Mouse (Mus musculus) heart, postnatal 36 days (tissue): ENCODE results near the gene Hdhd3. TPM values are rescaled to one million over a fixed set of nuclear protein-coding genes. Genes with fewer than 3 reads are reported as not detected.
"Not testable (repeated sequence)": the region's sequence is repeated elsewhere in the genome, so short reads cannot be mapped to it uniquely, and the experiment has no call there.

Experiments
- DNase-seq, 2 experiments: peaks; one replicate each; pipeline ENCODE4 v3.0.0; 2021 to 2022
- intact Hi-C: fragments of 180-260 bp; cut with DNase I; formaldehyde crosslinking; loops from one replicate; pipeline ENCODE4 v1.15.1; 2025
- total RNA-seq, 2 experiments: library from RNA; stranded (reverse); gene quantifications; 2 replicates each; pipeline ENCODE4 v1.2.3; 2021

The Hdhd3 gene
- total RNA-seq, 2 experiments from 2014 or later, result 3.2 to 3.8 TPM

DNA sequence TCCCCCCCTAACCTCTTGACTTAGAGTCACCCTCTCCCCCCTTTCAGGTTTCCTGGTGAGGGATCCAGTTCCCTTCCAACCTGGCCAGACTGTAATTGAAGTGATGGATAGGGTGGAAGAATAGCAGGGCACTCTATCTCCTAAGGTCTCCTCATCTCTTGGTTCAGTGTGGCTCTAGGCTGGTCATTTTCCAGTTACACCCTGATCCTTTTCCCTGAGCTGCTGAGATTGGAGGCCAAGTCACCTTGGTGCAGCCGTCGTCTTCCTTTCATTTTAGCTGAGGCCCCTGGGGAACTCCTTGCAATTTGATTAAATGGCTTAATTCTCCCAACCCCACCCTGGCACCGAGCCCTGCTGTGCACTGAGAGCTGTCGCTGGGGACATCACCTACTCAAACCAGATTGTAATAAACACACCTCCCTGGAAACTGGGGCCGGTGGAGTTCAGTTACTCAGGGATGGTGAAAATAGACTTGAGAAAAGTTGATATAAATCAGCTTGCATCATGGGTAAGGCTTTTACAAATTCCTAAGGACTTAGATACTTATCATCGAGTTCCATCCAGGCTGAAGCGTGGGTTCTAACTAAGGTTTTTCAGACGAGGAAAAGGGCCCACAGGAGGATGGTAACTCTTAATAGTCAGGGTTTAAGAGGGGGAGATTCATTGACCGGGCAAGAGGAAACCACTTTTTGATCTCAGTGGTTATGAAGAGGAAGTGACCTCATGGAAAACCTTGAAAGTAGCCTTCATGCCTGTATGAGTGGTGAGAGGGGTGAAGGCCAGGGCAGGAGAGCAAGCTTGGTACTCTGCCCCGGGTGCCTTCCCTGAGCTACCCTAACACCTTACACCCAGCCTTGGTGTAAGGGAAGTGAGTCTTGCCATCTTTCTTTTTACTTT, 22.3 kb downstream of the Hdhd3 start:
- DNase-seq, result no peak
- intact Hi-C loops, result loop anchor here (2.0 kb wide), 1 partner anchor 22 kb away; the partner anchor contains the start of gene Hdhd3

DNA sequence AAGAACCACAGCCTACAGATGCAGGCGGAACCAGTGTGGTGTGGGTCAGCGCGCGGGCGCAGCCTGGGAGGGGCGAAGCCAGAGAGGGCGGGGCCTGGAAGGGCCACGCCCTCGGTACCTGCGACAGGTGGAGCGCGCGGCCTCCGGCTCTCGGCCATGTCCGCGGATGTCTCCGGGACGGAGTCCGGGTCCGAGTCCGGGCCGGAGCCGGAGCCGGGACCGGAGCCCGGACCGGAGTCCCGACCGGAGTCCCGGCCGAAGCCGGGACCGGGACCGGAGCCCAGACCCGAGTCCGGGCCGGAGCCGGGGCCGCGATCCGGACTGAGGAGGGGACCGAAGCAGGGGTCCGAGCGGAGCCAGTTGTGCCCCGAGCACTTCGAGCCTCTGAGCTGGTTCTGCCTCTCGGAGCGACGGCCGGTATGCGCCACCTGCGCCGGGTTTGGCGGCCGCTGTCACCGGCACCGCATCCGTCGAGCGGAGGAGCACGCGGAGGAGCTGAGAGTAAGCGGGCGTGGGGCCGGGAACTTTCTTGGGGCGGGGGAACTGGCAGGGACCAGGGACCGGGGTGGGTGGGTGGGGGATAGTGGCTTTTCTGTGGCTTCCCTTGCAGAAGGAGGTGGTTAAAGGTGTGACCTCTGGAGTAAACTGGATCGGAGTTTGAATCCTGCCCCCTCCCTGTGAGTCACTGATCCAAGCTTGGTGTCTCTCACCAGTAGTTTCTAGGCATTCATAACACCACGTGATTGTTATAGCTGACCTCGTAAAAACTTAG, 23.1 kb downstream of the Hdhd3 start, which contains the start of gene Bspry:
Gene Bspry (plus strand): TSS at position 117 of the 772 bp plus-strand sequence.
- peak in 1 of 2 experiments; percentile 20 for DNase-seq
- intact Hi-C loops, result loop anchor here (2.0 kb wide), 1 partner anchor 23 kb away; the partner anchor contains the start of gene Hdhd3

DNA sequence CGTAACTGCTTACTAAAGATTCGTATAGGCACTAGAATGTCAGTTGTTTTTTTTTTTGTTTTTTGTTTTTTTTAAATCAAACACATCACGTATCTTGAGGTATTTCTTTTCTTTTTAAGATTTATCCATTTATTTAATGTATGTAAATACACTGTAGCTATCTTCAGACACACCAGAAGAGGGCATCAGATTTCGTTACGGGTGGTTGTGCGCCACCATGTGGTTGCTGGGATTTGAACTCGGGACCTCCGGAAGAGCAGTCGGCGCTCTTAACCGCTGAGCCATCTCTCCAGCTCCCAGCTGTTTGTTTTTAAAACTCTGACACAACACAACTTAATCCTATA, 23.7 kb downstream of the Hdhd3 start:
- intact Hi-C loops, DNase-seq: not testable (repeated sequence)

GRCm38 (mm10) chr4:62477542-62478244, 25.6 kb downstream of the Hdhd3 start:
- intact Hi-C loops, result no loop called here
- DNase-seq, result no peak

- intact Hi-C loops, result no loop called here
- no peak for DNase-seq
Measured at GRCm38 (mm10) chr4:62475793-62476192, 27.5 kb downstream of the Hdhd3 start.

DNA sequence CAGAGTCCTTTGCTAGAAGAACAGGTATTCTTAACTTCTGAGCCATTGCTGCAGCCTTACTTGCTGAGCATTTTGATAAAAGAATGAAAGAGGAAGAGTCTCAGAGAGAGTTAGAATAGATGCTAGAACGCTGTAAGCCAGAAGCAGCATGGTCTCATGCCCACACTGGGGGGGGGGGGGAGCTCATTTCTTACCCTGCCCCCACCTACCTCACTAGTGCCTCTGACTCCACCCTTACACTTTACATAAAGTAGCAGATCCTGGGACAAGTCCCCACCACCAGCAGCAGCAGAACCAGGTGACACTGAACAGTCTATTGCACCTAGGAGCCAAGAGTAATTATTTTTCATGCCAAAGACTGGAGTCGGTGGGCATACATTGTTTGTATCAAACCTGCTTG, 28.1 kb downstream of the Hdhd3 start:
- no peak for DNase-seq
- intact Hi-C loops, result no loop called here

DNA sequence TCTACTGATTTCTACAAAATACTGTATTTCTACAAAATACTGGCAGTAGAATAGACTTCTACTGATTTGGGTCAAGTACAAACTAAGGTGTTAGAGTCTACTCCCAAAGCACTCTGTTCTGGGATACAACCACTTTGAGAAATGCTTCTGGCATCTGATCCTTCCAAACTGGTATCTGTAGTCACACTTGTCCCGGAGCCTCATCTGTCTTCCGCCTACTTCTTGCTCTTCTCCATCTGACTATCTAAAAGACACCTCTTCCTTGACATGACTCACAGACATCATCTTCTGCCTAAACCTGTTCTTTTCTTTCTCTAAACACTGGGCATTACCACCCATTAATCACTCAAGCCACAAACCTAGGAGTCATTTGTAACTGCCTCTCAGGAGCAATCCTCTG, 31.2 kb downstream of the Hdhd3 start:
- DNase-seq, result no peak
- intact Hi-C loops, result no loop called here

- intact Hi-C loops, result no loop called here
- DNase-seq, result peak; percentile 66 to 71
Measured at GRCm38 (mm10) chr4:62470598-62471051, 32.6 kb downstream of the Hdhd3 start, which contains the start of gene Wdr31. Gene Wdr31, minus strand, starts transcription at chr4:62470896.

DNA sequence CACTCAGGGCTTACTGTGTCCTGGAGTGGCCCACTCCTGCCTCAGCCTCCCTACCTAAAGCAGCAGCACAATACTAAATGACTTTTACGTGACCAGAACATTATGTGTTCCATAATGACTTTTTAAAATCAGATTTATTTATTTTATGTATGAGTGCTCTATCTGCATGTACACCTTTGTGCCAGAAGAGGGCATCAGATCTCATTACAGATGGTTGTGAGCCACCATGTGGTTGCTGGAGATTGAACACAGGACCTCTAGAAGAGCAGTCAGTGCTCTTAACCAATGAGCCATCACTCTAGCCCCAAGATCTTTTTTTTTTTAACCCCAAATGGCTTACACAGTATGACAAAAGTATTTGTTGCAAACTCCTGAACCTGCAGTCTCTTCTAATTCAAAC, 35.1 kb downstream of the Hdhd3 start:
- DNase-seq, result no peak
- intact Hi-C loops, result loop anchor here (5.0 kb wide), 1 partner anchor 34 kb away; the partner anchor contains the start of gene Hdhd3

GRCm38 (mm10) chr4:62463124-62463523, 40.1 kb downstream of the Hdhd3 start:
- intact Hi-C loops, result no loop called here
- no peak for DNase-seq

DNA sequence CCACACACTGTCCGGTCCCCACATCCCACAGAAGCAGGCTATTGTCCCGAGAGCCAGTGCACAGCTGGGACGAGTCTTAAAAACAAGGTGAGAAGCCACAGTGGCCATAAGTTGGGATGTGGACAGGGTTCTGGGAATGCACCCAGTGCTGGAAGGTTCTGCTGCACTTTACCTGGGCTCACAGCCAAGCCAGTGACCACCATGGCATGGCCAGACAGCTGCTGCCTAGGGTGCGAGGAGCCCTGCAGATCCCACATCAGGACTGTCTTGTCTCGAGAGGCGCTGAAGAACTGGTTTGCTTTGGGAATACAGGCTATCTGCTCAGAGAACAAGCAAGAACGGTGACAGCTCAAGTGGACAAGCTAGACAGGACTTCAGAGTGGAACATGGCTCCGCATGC, 42.9 kb downstream of the Hdhd3 start:
- intact Hi-C loops, result no loop called here
- DNase-seq, result no peak

- intact Hi-C loops, result loop anchor here (5.0 kb wide), 2 partner anchors 48 to 303 kb away; no protein-coding TSS in a partner anchor
- no peak for DNase-seq
Measured at GRCm38 (mm10) chr4:62459081-62459480, 44.2 kb downstream of the Hdhd3 start.

GRCm38 (mm10) chr4:62454995-62455394, 48.3 kb downstream of the Hdhd3 start:
- intact Hi-C loops, result loop anchor here (5.0 kb wide), 2 partner anchors 52 to 307 kb away; no protein-coding TSS in a partner anchor
- peak; percentile 21 to 41 for DNase-seq

Other genes with a start within 250 kb of the Hdhd3 start
- 10 to 100 TPM; 17.8 to 29.7 TPM for gene Slc31a2, start 240.9 kb downstream of the Hdhd3 start, total RNA-seq
- gene Fkbp15, start 142.9 kb downstream of the Hdhd3 start, total RNA-seq, result 10 to 100 TPM; 19.3 to 23.2 TPM
- gene Slc31a1, start 142.7 kb downstream of the Hdhd3 start, total RNA-seq, result 10 to 100 TPM; 18.8 to 20.3 TPM
- gene Cdc26, start 94.8 kb downstream of the Hdhd3 start, total RNA-seq, result 10 to 100 TPM; 42.7 to 43.6 TPM
- 10 to 100 TPM in 1 of 2 experiments, 1 to 10 TPM in 1; 10.0 to 10.6 TPM for gene Prpf4, start 94.7 kb downstream of the Hdhd3 start, total RNA-seq
- not detected for gene Rnf183, start 68.2 kb downstream of the Hdhd3 start, total RNA-seq
- under 1 TPM; 0.24 to 0.53 TPM for gene Wdr31, start 32.6 kb downstream of the Hdhd3 start, total RNA-seq
- gene Bspry, start 23.4 kb downstream of the Hdhd3 start, total RNA-seq, result not detected
- 10 to 100 TPM; 68.1 to 68.2 TPM for gene Alad, start 16.5 kb upstream of the Hdhd3 start, total RNA-seq
- 10 to 100 TPM; 17.1 to 20.2 TPM for gene Pole3, start 21.6 kb upstream of the Hdhd3 start, total RNA-seq
- under 1 TPM in 1 of 2 experiments, not detected in 1; 0.22 TPM for gene 4933430I17Rik, start 21.9 kb upstream of the Hdhd3 start, total RNA-seq
- 10 to 100 TPM; 26.8 to 37.1 TPM for gene Rgs3, start 56.4 kb upstream of the Hdhd3 start, total RNA-seq